Mouse (Mus musculus): Measurements from ENCODE around the gene Otud7b. TPM values are rescaled to one million over a fixed set of nuclear protein-coding genes. Genes with fewer than 3 reads are reported as not detected.
"Not testable (repeated sequence)": the region's sequence is repeated elsewhere in the genome, so short reads cannot be mapped to it uniquely, and the experiment has no call there.

The Otud7b gene
- total RNA-seq, 2 experiments from 2014 or later, result 45.7 to 47.4 TPM

- DNase-seq, result no peak
These were observed 47.5 kb downstream of the Otud7b start for GRCm38 (mm10) chr3:96151836-96152235.

- no peak for DNase-seq
These were observed 48.3 kb downstream of the Otud7b start for GRCm38 (mm10) chr3:96152611-96153010.

- no peak for DNase-seq
These were observed 51.2 kb downstream of the Otud7b start for GRCm38 (mm10) chr3:96155501-96155900.

- DNase-seq, result no peak
These were observed 55.5 kb downstream of the Otud7b start for GRCm38 (mm10) chr3:96159820-96160219.

- DNase-seq, result peak; percentile 65
These were observed 56.0 kb downstream of the Otud7b start for GRCm38 (mm10) chr3:96160222-96160802.

- peak; percentile 52 for DNase-seq
These were observed 56.6 kb downstream of the Otud7b start for GRCm38 (mm10) chr3:96160803-96161516.

- peak; percentile 32 for DNase-seq
These were observed 57.8 kb downstream of the Otud7b start, which contains the start of gene Mtmr11 for GRCm38 (mm10) chr3:96161869-96162840. Mtmr11 (plus strand) TSS chr3:96162004.

GRCm38 (mm10) chr3:96163040-96163439 lies 58.7 kb downstream of the Otud7b start:
- DNase-seq, result no peak

GRCm38 (mm10) chr3:96168466-96169158 lies 64.3 kb downstream of the Otud7b start:
- DNase-seq, result peak; percentile 39

- DNase-seq, result no peak
These were observed 65.9 kb downstream of the Otud7b start for GRCm38 (mm10) chr3:96170276-96170675.

- DNase-seq, result no peak
These were observed 66.7 kb downstream of the Otud7b start for GRCm38 (mm10) chr3:96170976-96171545.

- no peak for DNase-seq
These were observed 67.4 kb downstream of the Otud7b start for GRCm38 (mm10) chr3:96171583-96172196.

GRCm38 (mm10) chr3:96172197-96173178 lies 68.2 kb downstream of the Otud7b start, which contains the start of gene Sf3b4:
Sf3b4 (plus strand) TSS chr3:96172332.
- DNase-seq, result peak; percentile 86

GRCm38 (mm10) chr3:96173185-96173584 lies 68.9 kb downstream of the Otud7b start:
- DNase-seq, result no peak

GRCm38 (mm10) chr3:96174042-96174441 lies 69.7 kb downstream of the Otud7b start:
- not testable (repeated sequence) for DNase-seq

- no peak for DNase-seq
These were observed 70.9 kb downstream of the Otud7b start for GRCm38 (mm10) chr3:96175251-96175650.

GRCm38 (mm10) chr3:96178427-96178826 lies 74.1 kb downstream of the Otud7b start:
- no peak for DNase-seq

- no peak for DNase-seq
These were observed 74.6 kb downstream of the Otud7b start for GRCm38 (mm10) chr3:96178902-96179301.

- DNase-seq, result peak; percentile 65
These were observed 75.2 kb downstream of the Otud7b start for GRCm38 (mm10) chr3:96179531-96179930.

All from heart, postnatal 4 days (tissue).